Mouse (Mus musculus): ENCODE results near the gene Wdfy4. TPM values are rescaled to one million over a fixed set of nuclear protein-coding genes. Genes with fewer than 3 reads are reported as not detected.
A peak's percentile ranks its signal among the peaks of the same experiment; 100 is the strongest.

Gene Wdfy4
- total RNA-seq, 2 experiments from 2014 or later, result 1.9 to 3.1 TPM

DNA sequence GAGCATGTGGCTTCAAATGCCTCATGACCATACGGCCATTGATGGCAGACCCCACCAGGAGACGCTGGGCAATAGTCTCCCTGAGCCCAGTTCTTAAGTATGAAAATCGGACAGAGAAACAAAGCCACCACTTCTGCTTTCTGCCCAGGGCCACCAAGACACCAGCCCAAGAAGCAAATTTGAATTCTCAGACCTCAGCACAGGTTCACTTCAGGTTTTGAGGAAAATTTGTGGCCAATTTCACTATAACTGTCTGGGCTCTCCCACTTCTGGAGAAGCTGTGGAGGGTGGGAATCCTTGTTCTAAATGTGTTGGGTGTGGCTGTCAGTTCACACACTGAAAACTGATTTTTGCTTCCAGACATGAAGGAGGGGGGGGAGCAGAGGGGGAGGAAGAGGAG is 8.9 kb upstream of the Wdfy4 start:
- intact Hi-C loops (cut with DNase I), result no loop called here
- no peak for DNase-seq (ENCODE audit: low spot score in 2 of 2)

GRCm38 (mm10) chr14:33193762-33194161 is 8.5 kb upstream of the Wdfy4 start:
- intact Hi-C loops (cut with DNase I), result no loop called here
- DNase-seq (ENCODE audit: low spot score in 2 of 2), result no peak

DNA sequence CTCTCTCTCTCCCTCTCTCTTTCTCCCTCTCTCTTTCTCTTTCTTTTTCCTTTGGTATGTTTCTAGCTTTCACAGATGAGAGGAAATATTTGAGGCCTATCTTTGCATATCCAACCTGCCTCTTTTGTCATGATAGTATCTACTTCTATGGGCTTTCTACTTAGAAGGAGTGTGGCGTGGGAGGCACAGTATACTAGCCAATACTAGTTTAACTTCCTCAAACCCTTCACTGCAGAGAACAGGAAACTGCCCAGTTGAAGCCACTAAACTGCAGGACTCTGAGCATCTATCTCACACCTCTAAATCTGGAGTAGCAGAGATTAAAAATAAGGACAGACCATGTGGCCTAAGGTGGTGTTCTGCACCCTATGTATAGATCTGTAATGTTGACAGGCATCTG is 5.3 kb upstream of the Wdfy4 start:
- no peak for DNase-seq (ENCODE audit: low spot score in 2 of 2)
- intact Hi-C loops (cut with DNase I), result no loop called here

- intact Hi-C loops (cut with DNase I), result no loop called here
- no peak for DNase-seq (ENCODE audit: low spot score in 2 of 2)
Observed at GRCm38 (mm10) chr14:33189849-33190423, 4.6 kb upstream of the Wdfy4 start.

- no peak for DNase-seq (ENCODE audit: low spot score in 2 of 2)
- intact Hi-C loops (cut with DNase I), result no loop called here
Observed at GRCm38 (mm10) chr14:33189230-33189629, 3.9 kb upstream of the Wdfy4 start.

DNA sequence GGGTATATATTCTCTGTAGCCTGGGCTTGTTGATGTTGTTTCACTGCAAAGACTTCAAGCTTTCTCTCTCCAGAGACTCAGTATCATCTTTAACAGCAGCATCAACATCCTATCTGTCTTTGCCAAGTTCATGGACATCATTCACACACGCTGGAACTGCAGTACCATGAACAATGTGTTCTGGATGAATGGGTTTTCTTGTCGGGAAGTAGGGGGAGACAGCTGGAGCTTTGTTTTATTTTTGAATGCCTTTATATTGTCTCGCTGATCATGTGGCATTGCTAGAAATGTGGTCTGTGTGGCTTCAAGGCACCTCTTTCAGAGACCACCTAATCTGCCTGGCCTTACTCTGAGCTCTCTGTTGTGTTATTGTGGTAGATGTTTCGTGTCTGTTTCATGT is 1.9 kb upstream of the Wdfy4 start:
- intact Hi-C loops (cut with DNase I), result no loop called here

DNA sequence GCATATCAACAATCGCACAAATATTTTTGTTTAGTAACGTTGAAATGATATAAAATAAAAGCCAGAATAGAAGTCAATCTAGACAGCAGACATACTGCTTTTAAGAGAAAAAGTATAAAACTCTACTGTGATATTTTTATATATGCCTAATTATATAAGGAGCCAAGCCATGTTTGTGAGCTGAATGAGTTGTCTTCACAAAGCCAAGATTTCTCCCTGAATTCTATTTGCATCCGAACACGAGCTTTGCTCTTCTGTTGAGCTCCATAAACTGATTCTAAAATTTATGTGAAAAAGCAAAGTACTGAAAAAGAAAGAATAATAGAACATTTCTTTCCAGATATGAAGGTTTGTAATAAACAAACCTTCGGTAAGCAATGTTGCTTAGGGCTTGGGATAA is 5.2 kb downstream of the Wdfy4 start:
- intact Hi-C loops (cut with DNase I), result no loop called here
- no peak for DNase-seq (ENCODE audit: low spot score in 2 of 2)

More for the DNA sequence above, 1.9 kb upstream of the Wdfy4 start:
- no peak for DNase-seq (ENCODE audit: low spot score in 2 of 2)

DNA sequence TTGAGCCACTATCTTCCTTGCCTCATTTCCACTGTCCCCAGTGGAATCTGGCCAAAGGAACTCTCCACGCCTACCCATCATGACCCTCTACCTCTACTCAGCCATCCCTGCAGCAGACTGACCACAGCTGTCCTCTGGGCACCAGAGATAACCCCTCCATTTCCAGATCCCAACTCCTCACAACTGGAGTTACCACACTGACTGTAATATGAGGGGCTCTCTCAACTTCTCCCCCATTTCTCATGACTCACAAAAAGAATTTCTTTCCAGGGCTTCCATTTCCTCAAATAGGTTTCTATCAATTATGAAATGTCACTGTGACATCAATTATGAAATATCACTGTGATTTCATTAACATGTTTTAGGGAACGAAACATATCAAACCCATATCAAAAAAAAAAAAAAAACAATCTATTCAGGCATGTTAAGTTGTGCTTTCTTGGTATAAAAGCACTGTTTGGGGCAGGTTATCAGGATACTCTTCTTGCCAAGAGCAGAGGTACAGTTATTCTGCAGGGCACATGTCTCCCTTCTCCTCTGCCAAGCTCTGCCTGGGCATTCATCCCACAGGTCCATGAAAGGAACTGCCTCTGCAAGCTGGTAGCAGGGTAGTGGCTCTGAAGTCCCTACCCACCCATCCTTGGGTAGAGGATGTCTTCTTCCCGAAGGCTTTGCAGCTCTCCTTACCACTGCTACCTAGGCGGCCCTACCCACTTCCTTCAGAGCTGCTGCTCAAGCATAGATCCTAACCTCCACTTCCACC is 10.1 kb downstream of the Wdfy4 start:
- intact Hi-C loops (cut with DNase I), result no loop called here
- no peak for DNase-seq (ENCODE audit: low spot score in 2 of 2)

GRCm38 (mm10) chr14:33171942-33172341 is 13.4 kb downstream of the Wdfy4 start:
- no peak for DNase-seq (ENCODE audit: low spot score in 2 of 2)
- intact Hi-C loops (cut with DNase I), result no loop called here

DNA sequence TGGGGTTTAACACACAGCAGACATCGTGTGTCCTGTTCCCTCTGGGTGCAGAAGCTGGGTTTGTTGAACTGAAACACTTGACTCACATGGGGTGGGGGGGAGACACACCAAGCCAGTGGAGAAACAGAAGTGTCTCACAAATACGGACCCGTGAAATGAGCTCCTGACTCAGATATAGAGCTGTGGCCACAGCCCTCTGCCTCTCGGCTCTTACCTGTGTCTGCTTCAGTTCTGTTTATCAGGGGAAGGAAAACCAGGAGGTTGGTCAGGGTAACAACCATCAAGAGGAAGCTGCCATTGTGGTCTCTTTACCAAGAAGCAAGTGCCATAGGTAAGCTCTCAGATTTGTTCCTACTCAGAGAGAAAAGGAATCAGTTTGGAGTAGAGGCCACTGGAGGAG is 16.6 kb downstream of the Wdfy4 start:
- intact Hi-C loops (cut with DNase I), result no loop called here

DNA sequence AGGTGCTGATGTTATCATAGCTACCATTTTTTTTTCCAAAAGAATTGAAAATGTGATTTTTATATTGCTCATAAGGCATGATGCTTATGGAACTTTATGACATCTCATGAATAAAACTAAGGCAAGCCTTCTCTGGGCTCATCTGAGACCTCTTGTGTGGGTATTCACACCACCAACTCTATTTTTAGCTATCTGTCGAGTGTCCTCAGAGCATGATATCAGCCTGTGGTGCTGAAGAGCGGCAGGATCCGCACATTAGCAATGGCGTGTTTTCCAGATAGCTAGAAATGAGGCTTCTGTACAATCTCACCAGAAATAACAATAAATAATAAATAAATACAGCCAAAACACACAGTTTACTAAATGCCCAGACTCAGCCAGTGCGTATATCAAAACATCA is 23.1 kb downstream of the Wdfy4 start:
- intact Hi-C loops (cut with DNase I), result no loop called here

More for the DNA sequence above, 16.6 kb downstream of the Wdfy4 start:
- no peak for DNase-seq (ENCODE audit: low spot score in 2 of 2)

DNA sequence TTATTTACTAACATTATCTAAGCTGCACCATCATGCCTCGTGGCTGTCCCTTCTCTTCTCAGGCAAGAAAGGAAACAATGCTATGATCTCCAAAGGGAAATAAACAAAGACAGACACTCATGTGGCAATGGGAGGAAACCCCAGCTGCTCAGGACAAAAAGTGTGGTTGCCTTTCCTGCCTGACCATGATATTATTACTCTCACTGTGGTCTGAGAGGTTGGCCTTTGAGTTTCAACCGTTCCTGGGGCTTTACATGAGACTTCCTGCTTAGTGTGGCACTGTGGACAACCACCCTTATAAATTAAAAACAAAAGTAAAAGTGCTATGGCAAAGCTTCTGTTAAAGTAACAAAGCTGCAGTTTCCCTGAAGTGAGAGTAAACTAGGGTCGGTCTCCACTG is 27.0 kb downstream of the Wdfy4 start:
- intact Hi-C loops (cut with DNase I), result no loop called here
- DNase-seq (ENCODE audit: low spot score in 2 of 2), result no peak

More for the DNA sequence above, 23.1 kb downstream of the Wdfy4 start:
- no peak for DNase-seq (ENCODE audit: low spot score in 2 of 2)

GRCm38 (mm10) chr14:33152941-33153340 is 32.4 kb downstream of the Wdfy4 start:
- intact Hi-C loops (cut with DNase I), result no loop called here
- no peak for DNase-seq (ENCODE audit: low spot score in 2 of 2)

- peak; percentile 7 to 27 for DNase-seq (ENCODE audit: low spot score in 2 of 2)
- intact Hi-C loops (cut with DNase I), result loop anchor here (5.0 kb wide), 1 partner anchor 61 kb away; no protein-coding TSS in a partner anchor
Observed at GRCm38 (mm10) chr14:33146287-33146686, 39.0 kb downstream of the Wdfy4 start.

- intact Hi-C loops (cut with DNase I), result no loop called here
Observed at GRCm38 (mm10) chr14:33136843-33137242, 48.5 kb downstream of the Wdfy4 start.

GRCm38 (mm10) chr14:33135170-33135569 is 50.1 kb downstream of the Wdfy4 start:
- intact Hi-C loops (cut with DNase I), result no loop called here
- peak in 1 of 2 experiments; percentile 9 for DNase-seq (ENCODE audit: low spot score in 2 of 2)

More at GRCm38 (mm10) chr14:33136843-33137242, 48.5 kb downstream of the Wdfy4 start:
- no peak for DNase-seq (ENCODE audit: low spot score in 2 of 2)

DNA sequence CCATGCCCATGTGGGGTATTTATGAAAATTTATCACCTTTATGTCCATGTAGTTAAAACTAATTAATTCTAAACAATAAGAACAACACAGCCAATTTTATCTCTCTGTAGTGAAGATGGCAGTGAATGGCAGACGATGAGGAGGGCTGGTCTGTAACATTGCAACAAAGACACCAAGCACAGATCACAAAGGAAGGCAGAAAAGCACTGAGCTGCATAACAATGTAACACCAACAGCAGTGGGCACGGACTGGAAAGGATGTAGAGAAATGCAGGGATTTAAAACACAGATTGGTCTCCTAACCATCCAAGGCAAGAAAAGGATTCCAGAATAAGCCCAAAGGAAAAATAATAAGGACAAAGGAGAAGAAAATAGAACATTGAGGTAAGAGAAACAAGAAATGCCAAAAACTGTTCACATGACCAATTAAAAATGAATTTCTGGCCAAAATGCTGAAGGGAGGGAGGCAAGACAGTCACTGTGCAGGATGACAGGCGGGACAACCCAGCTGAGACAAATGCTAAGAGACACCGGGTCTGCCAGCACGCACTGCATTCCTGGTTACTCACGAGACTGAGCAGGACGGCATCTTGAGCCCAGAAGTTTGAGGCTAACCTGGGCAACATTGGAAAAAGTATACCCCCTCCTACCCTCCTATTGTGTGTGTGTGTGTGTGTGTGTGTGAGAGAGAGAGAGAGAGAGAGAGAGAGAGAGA is 54.1 kb downstream of the Wdfy4 start:
- DNase-seq (ENCODE audit: low spot score in 2 of 2), result no peak
- intact Hi-C loops (cut with DNase I), result no loop called here

DNA sequence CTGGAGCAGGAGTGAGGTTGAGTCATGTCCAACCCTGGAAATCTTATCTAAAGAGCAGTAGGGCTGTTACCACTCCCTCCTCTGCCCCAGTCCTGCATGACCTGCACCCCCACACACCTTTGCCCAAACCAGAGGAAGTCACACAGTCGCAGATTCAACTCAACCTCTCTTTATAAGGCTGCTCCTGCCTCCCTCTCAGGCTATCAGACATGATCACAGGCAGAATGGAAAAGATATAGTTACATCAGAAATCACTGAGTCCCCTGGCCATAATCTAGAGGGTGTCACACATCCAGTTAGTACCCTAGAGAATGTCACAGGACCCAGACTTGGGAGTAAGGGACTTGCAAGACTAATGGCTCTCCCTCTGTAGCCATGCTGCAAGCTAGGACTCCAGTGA is 68.7 kb downstream of the Wdfy4 start:
- intact Hi-C loops (cut with DNase I), result no loop called here
- no peak for DNase-seq (ENCODE audit: low spot score in 2 of 2)

DNA sequence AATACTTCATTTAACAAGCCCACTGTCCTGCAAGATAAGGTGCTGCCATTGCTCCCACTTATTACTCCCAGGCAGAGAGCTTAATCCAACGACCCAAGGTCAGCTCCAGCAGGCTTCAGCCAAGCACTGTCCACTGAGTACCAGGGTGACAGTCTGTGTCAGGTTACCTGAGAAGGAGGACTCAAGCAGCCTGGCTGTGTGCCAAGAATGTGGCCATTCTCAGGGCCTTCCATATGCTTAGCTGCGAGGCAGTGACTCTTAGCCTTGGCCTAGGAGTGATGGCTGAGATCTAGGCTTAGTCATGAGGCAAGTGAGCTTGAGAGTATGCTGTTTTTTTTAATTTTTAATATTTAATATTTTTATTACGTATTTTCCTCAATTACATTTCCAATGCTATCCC is 80.5 kb downstream of the Wdfy4 start:
- intact Hi-C loops (cut with DNase I), result no loop called here
- no peak for DNase-seq (ENCODE audit: low spot score in 2 of 2)

GRCm38 (mm10) chr14:33101609-33102008 is 83.7 kb downstream of the Wdfy4 start:
- no peak for DNase-seq (ENCODE audit: low spot score in 2 of 2)
- intact Hi-C loops (cut with DNase I), result no loop called here

GRCm38 (mm10) chr14:33099926-33100325 is 85.4 kb downstream of the Wdfy4 start:
- DNase-seq (ENCODE audit: low spot score in 2 of 2), result no peak
- intact Hi-C loops (cut with DNase I), result no loop called here

Measured in left cerebral cortex, postnatal 14 days (tissue).